ENCODE assay signal across 15 mouse cellular contexts in genomic region chr1:140451461-140451860, GRCm38 (mm10).
"Had no signal": no experiment of that assay in that cellular context is flagged by ENCODE, and none has a peak within 500 bp of the region (broad histone marks: within the 10 kb centered on the region; RNA-seq: fewer than 3 reads in every experiment).

No protein-coding gene starts in this region.

- DNase-seq: liver; lung, adult 18-20 months; lung, postnatal 4 days; midbrain, embryonic 14.5 days; retina, postnatal 1 day; right cerebral cortex, postnatal 4 days; spleen, adult 18-20 months; thymus, postnatal 36 days had no signal

- H3K4me2 ChIP-seq: neural tube, embryonic 13.5 days; stomach, embryonic 15.5 days had no signal

- H3K27me3 ChIP-seq: neural tube, embryonic 13.5 days; stomach, embryonic 15.5 days had no signal

- H3K9me3 ChIP-seq: midbrain, embryonic 10.5 days; neural tube, embryonic 13.5 days; stomach, embryonic 15.5 days had no signal

- H3K4me3 ChIP-seq: left cerebral cortex, adult 2 months; midbrain, embryonic 10.5 days; neural tube, embryonic 13.5 days; stomach, embryonic 15.5 days had no signal

- H3K36me3 ChIP-seq: midbrain, embryonic 10.5 days; neural tube, embryonic 13.5 days; stomach, embryonic 15.5 days had no signal

- H3K9ac ChIP-seq: liver, embryonic 14.5 days; neural tube, embryonic 13.5 days; stomach, embryonic 15.5 days had no signal

- H3K27ac ChIP-seq: left cerebral cortex, adult 2 months; liver, embryonic 14.5 days; midbrain, embryonic 10.5 days; neural tube, embryonic 13.5 days; stomach, embryonic 15.5 days had no signal

- ATAC-seq: intestine, embryonic 16.5 days; lung, postnatal 0 days had no signal

- H3K4me1 ChIP-seq: midbrain, embryonic 10.5 days; neural tube, embryonic 13.5 days; stomach, embryonic 15.5 days had no signal
